Mouse (Mus musculus) C2C12 (cell line): ENCODE results near the gene Plcb4.

ENCODE experiments used
- CTCF ChIP-seq: IDR thresholded peaks from one replicate; pipeline ENCODE4 v1.5.1; 2011; ENCODE audit not compliant: control insufficient read depth, insufficient read depth, insufficient read length
- FOSL1 ChIP-seq: IDR thresholded peaks from one replicate; pipeline ENCODE4 v1.8.0; 2011; ENCODE audit warnings: mild to moderate bottlenecking, low read length; ENCODE audit not compliant: poor library complexity, insufficient read depth, severe bottlenecking
- MAX ChIP-seq: IDR thresholded peaks from one replicate; pipeline ENCODE4 v1.6.1; 2011; ENCODE audit warnings: mild to moderate bottlenecking, control low read depth
- MYOD1 ChIP-seq: IDR thresholded peaks from one replicate; pipeline ENCODE4 v1.6.1; 2011; ENCODE audit warnings: low read depth; ENCODE audit not compliant: control insufficient read depth, insufficient read length
- MYOG ChIP-seq: IDR thresholded peaks from one replicate; pipeline ENCODE4 v1.6.1; 2011; ENCODE audit not compliant: control insufficient read depth, insufficient read length; ENCODE audit errors: extremely low read depth
- USF1 ChIP-seq: IDR thresholded peaks from one replicate; pipeline ENCODE4 v1.6.1; 2011; ENCODE audit warnings: low read depth, mild to moderate bottlenecking, control low read depth, moderate library complexity

GRCm38 (mm10) chr2:135711049-135711924, 52.5 kb downstream of the Plcb4 start:
- TF ChIP-seq MAX (no peak), CTCF (no peak), MYOD1 (no peak), MYOG (no peak), FOSL1 (no peak), USF1 (no peak)
